Mouse (Mus musculus) urinary bladder, adult 2 months (tissue): ENCODE results near the gene Mlx. TPM values are rescaled to one million over a fixed set of nuclear protein-coding genes. Genes with fewer than 3 reads are reported as not detected.

ENCODE experiments used
- DNase-seq: peaks from one replicate; pipeline ENCODE4 v3.0.0; 2022; ENCODE audit warnings: low spot score
- polyA plus RNA-seq: library from polyadenylated mRNA; depleted of rRNA; stranded (reverse); fragments of >200 nt; gene quantifications from 2 replicates; pipeline ENCODE4 v1.2.3, GENCODE M21; 2012; rRNA removed

The Mlx gene
- polyA plus RNA-seq, result 34.1 and 38.0 TPM in 2 replicates

DNA sequence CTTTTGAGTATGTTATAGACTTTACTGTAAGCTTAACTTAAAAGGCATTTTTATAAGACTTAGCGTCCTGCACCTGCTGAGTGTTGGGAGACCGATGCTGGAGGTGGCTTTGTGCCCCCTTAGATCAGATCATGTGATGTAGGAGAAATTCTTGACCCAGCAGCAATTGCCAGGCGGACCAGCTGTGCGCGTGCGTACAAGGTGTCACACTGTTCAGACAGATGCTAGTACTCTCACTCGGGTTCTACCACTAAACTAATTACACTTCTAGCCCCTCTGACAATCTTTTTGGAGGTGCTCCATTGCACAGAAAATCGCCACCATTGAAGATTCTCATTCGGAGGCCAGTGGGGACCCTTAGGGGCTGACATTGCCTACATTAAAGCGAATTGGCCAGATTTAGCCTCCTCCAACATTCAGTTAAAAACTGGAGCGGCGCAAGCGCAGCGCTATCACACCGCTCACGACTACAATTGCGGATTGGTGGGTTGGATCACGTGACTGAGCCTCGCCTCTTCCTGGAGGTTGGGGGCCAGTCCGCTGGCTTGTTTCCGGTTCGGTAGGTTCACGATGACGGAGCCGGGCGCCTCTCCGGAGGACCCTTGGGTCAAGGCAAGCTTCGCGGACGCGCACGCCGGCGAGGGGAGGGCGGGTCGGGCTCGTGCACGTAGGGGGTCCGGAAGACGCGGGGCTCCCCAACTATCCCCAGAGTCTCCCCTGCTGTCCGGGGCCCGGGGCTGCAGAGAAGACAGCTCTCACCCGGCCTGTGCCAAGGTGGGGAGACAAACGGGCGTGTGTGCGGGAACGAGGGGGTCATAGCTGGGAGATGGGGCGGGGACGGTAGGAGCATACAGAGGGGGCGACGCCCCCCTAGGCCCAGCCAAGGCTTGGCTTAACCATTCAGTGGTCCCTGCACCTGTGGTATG lies at the start of gene Mlx:
TSS of gene Mlx (plus strand) at position 522 of the 926 bp plus-strand sequence.
- DNase-seq, result peak; percentile 72

DNA sequence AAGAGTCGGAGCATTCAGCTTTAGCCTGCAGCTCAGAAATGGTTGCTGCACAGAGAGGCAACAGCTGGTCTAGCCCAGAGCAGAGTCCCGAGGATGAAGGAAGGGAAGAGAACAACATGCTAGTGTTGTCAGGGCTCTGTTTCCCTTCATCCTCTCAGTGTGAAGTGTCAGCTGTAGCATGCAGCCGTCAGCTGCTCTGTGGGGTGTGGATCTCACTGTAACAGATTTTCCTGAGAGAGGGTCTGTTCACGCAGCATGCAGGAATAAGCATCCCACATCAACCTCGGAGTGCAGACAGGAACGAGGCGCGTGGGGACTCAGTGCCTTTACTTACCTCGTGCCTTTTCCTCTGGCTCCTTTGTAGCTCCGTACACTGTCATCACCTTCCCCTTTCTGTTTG lies 49.3 kb upstream of the Mlx start:
- DNase-seq, result no peak

GRCm38 (mm10) chr11:101045826-101046225 lies 41.3 kb upstream of the Mlx start:
- DNase-seq, result no peak

DNA sequence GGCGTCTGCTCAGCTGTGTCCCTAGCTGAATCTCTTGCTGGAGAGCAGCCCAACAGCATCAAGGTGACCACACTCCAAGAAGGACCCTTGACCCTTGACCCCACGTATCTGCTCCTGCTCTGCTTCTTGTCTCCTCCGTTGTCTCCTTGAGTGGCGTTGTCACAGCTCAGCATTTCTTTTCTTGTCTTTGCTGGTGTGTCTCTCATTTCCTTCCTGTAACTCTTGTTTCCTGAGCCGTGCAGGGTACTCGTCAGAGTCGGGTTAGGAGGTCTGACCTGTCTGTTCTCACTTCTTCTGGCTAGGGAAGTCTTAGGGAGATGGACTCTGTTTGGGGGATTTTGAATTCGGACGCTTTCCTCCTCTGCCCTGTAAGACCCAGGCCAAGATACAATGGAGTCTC lies 40.6 kb upstream of the Mlx start:
- no peak for DNase-seq

- no peak for DNase-seq
These were observed 39.6 kb upstream of the Mlx start for GRCm38 (mm10) chr11:101047502-101047901.

DNA sequence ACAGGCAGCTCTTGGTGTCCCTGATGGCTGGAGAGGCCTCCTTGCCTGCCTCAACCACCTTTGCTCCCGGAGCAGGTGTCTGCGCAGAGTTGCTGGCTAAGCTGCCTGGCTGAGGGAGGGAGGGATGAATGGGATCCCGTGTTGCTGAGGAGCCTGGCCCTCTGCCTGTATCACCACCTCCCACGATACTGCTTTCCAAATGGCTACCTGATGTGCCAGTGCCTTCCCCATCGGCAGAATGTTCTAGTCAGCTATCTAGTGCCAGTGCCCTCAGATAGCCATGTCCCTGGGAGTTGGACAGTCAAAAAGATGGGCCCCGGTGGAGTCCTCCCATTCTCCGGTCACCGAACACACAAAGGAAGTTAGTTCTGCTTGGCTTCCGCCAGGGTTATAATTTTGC lies 36.7 kb upstream of the Mlx start:
- DNase-seq, result no peak

DNA sequence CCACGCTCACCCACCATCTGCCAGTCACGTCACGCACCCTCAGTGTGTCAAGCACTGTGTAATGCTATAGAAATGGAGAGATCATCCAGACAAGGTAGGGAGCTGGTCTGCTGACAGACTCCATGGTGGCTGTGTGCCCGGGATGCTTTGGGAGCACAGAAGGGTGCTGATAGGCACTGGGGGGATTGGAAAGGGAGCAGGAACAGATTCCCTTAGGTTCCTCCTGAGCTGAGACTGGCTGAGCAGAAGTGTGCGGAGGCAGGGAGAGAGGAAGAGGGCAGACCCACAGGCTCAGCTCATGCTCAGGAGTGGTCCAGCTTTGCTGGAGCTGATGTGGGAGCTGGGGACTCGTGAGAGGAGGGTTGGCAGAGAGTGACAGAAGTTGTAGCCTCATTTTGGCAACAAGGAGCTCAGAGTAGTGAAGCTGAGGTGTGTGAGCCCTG lies 36.0 kb upstream of the Mlx start:
- no peak for DNase-seq

GRCm38 (mm10) chr11:101051617-101052016 lies 35.5 kb upstream of the Mlx start:
- DNase-seq, result no peak

DNA sequence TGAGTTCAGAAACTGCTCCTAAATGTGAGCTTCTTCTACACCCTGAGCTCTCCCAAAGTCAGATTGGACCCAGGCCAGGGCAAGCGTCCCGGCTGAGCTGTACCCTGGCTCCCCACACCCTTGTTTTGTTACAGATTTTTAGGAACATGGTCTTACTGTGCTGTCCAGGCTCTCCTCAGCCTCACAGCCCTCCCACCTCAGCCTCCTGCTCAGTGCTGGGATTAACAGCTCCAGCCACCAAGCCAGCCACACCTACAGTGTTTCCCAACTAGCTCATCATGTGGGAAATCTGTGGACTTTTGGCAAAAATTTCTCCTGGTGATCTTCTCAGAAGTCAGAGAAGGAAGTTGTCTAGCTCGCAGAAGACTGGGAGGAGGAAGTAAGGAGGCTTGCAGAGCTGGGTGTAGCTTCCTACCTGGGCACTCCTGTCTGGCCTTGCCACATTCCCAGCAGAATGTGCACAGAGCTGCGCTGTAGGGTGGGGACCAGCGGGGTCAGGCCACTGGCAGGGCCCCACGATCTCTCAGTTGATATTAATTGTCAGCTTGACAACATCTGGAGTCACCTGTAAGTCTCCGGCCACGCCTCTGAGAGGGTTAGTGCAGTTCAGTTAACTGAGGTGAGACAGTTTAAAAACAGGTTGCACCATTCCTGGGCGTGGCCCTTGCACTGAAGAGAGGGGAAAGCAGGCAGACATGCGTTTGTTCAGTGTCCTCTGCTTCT lies 34.2 kb upstream of the Mlx start:
- DNase-seq, result peak; percentile 44

GRCm38 (mm10) chr11:101053974-101054373 lies 33.1 kb upstream of the Mlx start:
- no peak for DNase-seq

GRCm38 (mm10) chr11:101055418-101055817 lies 31.7 kb upstream of the Mlx start:
- peak; percentile 24 for DNase-seq

GRCm38 (mm10) chr11:101056885-101057284 lies 30.2 kb upstream of the Mlx start:
- DNase-seq, result peak; percentile 46

- peak; percentile 68 for DNase-seq
These were observed 29.2 kb upstream of the Mlx start for GRCm38 (mm10) chr11:101057860-101058259.

- peak; percentile 32 for DNase-seq
These were observed 28.4 kb upstream of the Mlx start for GRCm38 (mm10) chr11:101058726-101059125.

- DNase-seq, result no peak
These were observed 27.6 kb upstream of the Mlx start for GRCm38 (mm10) chr11:101059473-101059872.

DNA sequence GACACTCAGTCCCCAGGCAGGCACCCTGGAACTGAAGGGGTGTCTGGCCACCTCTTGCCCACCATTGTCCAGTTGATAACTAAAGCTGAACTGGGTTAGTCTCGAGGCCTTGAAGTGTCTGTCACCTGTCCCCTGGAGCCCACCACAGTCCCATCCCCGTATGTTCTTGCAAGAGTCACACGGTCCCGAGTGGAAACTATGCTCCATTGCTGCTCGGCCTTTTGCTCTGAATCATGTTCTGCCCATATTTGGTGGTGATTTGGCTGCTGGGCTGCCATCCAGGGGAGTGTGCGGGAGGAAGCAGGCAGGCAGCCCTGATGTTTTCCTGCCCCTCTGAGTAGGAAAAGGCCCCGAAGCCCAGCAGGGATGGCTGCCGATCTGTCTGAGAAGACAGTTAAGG lies 27.0 kb upstream of the Mlx start:
- peak; percentile 51 for DNase-seq

DNA sequence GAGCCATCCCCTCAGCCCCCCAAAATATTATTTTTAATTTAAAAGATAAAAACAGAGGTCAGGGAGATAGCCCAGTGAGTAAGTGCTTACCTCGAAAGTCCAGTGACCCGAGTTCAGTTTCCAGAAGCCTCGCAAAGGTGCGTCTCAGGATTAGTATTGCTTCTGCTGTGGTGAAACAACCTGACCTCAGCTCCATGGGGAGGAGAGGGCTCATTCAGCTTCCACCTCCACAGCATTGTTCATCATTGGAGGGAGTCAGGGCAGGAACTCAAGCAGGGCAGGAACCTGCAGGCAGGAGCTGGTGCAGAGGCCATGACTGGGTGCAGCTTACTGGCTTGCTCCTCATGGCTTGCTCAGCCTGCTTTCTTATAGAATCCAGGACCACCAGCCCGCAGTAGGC lies 26.0 kb upstream of the Mlx start:
- DNase-seq, result no peak

DNA sequence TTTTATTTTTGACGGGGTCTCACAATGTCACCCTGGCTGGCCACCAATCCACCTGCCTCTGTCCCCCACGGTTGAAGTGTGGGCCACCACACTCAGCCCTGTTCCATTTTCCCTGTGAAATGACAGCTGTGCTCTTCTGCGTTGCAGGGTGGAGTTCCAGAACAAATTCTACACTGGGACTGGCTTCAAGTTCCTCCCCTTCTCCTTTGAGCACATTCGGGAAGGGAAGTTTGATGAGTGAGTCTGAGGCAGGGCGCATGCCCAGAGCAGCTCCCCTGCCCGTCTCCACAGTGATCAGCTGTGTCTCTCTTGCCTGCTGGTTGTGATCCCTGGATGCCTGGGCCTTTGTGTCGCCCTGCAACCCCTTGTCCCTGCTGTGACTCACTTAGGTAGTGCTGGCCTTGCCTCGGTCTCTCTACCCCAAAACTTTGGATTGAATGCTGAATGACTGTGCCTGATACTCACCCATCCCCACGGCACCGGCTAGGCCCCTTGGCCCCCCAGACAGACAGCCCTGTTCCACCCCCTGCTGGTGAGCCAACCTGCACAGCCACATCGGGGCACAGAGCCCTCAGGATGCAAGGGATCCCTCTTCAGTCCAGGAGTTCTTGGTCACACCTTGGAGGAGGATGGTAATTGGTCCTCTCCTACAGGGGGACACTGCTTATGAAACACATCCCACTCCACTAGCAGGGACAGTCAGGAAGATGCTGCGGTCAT lies 24.8 kb upstream of the Mlx start:
- no peak for DNase-seq

- no peak for DNase-seq
These were observed 24.0 kb upstream of the Mlx start for GRCm38 (mm10) chr11:101062971-101063675.

DNA sequence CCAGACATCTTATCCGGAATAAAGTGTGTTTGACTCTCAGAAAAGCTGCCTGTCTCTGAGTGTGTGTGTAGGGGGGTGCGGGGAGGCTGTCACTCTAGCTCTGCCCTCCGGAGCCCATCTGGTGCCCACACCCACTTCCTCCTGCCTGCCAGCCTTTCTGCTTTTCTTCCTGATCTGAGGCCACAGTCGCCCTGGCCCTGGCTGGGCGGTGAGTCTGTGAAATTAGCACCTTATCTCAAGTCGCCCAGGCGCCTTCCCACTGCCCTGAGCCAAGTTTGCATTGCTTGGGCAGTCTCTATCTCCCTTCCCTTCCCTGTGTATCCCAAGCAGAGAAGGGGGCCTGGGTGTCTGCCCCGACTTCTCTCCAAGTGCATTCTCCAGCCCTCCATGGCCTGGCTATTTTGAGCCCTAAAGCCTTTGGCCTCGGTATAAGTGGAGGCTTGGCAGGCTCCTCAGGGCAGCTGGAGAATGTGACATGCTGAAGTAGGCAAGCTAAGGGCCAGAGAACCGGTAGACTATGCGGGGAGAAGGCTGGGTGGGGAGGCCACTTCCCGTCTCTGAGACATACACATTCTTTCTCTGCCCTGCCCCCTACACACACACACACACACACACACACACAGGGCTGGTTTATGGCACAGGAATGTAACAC lies 23.3 kb upstream of the Mlx start:
- no peak for DNase-seq

- no peak for DNase-seq
These were observed 22.6 kb upstream of the Mlx start for GRCm38 (mm10) chr11:101064462-101064861.
